Mouse (Mus musculus): ENCODE results near the gene Vwa2. TPM values are rescaled to one million over a fixed set of nuclear protein-coding genes. Genes with fewer than 3 reads are reported as not detected.

The Vwa2 gene
- polyA plus RNA-seq, 1 experiment, result 1.6 TPM

DNA sequence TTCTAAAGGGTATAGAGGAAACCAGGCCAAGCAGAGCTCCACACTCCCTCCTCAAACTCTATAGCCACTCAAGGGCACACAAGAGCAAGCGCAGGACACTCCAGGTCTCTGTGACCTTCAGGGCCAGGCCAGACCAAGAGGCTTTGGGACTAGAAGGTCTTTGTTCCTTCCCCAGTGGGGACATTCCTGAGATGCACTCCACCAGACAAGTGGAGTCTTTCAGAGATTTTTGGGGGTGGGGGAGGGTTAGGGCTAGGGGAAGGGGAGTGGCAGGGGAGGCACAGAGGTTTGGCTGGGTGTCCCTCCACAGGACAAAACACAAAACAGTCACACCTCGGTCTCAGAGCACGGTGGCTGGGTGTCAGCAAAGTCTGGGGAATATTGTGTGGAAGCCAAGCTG, 85.6 kb downstream of the Vwa2 start:
- H3K4me1 ChIP-seq (ENCODE audit: control insufficient read depth, insufficient read depth, low read length), result peaks cover 2% of the 10 kb centered on the region
- no peak overlapping the region for H3K4me3 ChIP-seq (ENCODE audit: low read depth, low read length)
- H3K9ac ChIP-seq (ENCODE audit: low read depth, poor library complexity, severe bottlenecking), result no peak overlapping the region
- TF ChIP-seq CTCF (IDR thresholded peaks at IDR 0.05; ENCODE audit: low read depth, low read length), result no peak
- no peak for TF ChIP-seq EP300 (IDR thresholded peaks at IDR 0.05; ENCODE audit: insufficient read depth, low read depth, low read length)
- no peak for TF ChIP-seq POLR2A (IDR thresholded peaks at IDR 0.05; ENCODE audit: insufficient read depth, low read length)
- no peaks in the 10 kb centered on the region for H3K9me3 ChIP-seq (replicated peaks; ENCODE audit: control insufficient read depth, insufficient read depth, low read length, poor library complexity, severe bottlenecking)
- no peak overlapping the region for H3K27ac ChIP-seq (ENCODE audit: insufficient read depth, low read length)
- no peaks in the 10 kb centered on the region for H3K27me3 ChIP-seq (ENCODE audit: control insufficient read depth, insufficient read depth, low read length, poor library complexity, severe bottlenecking)
- H3K36me3 ChIP-seq (ENCODE audit: control insufficient read depth, insufficient read depth, low read length, poor library complexity, severe bottlenecking), result no peaks in the 10 kb centered on the region

Other genes starting within 250 kb of the Vwa2 start
- 0.44 and 1.0 TPM in 2 replicates for gene Adrb1, start 152.1 kb upstream of the Vwa2 start, polyA plus RNA-seq (2011; ENCODE audit: insufficient read depth, insufficient read length, low read depth, missing spikeins)
- gene Ccdc186, start 52.1 kb upstream of the Vwa2 start, polyA plus RNA-seq (2011; ENCODE audit: insufficient read depth, insufficient read length, low read depth, missing spikeins), result 56.8 and 60.7 TPM in 2 replicates
- 1.7 and 2.0 TPM in 2 replicates for gene Tdrd1, start 48.0 kb upstream of the Vwa2 start, polyA plus RNA-seq (2011; ENCODE audit: insufficient read depth, insufficient read length, low read depth, missing spikeins)
- 13.1 and 17.3 TPM in 2 replicates for gene Afap1l2, start 134.0 kb downstream of the Vwa2 start, polyA plus RNA-seq (2011; ENCODE audit: insufficient read depth, insufficient read length, low read depth, missing spikeins)